Mouse (Mus musculus): ENCODE results near the gene Gm12695.

- no peak for TF ChIP-seq CTCF (IDR thresholded peaks at IDR 0.05; ENCODE audit: low read depth)
- TF ChIP-seq EP300 (IDR thresholded peaks at IDR 0.05; ENCODE audit: low read depth) = no peak
Measured at GRCm38 (mm10) chr4:96718503-96718902, 66.5 kb downstream of the Gm12695 start.

Measured in liver, embryonic 14.5 days (tissue).